Mouse (Mus musculus): Measurements from ENCODE around the gene Diexf.
A peak's percentile ranks its signal among the peaks of the same experiment; 100 is the strongest.

The Diexf gene

DNA sequence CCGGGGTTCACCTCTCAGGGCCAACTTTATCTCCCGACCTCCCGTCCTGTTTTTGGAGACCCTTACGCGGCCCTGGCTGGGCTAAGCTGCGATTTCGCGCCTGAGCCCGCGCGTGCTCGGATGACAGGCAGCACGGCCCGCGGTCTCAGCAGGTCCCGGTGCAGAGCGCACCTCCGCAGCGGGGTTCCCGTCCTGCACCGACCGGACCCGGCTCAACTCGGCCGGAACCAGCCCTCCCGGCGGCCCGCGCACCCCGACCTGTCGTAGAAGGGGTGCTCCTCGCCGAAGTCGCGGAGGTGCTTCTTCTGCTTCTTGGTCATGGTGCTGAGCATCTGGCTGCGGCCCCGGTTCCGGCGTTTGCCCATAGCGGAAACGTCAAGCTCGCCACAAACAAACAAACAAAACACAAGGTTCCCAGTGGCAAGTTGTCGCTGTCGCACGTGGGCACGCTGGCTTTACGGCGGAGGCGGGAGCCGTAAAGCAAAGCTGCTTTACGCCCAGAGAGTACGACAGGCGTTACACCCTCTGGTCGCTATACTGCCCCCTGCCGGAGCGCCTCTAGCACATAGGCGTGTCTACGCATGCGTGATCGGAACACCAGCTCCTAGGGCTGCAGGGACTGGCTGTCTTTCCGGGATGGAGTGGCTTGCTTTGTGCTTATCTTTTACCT is at the start of gene Diexf:
Gene Diexf, minus strand, starts transcription at position 487 of the 670 bp plus-strand sequence.
- DNase-seq, result peak; percentile 97 to 98

DNA sequence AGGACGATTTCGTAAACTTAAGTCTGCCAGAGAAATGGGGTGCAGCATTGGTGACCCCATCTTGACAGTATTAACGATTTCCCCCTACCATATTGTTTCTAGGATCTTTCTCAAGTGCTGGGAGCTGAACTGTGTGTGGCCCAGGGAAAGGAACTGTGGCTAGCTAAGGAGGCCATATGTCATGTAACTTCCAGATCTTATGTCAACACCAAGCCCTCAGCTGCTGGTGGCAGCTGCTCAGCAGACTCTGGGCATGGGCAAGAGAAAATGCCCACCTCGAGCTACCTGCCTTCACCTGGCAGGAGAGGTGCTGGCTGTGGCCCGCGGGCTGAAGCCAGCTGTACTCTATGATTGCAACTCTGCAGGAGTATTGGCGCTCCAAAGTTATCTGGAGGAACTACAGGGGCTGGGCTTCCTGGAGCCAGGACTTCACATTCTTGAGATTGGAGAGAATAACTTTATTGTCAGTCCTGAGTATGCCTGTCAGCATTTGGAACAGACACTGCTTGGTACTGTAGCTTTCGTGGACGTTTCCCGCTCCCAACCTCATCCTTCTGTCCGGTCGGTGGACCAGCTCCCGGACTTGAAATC is 44.2 kb upstream of the Diexf start:
- DNase-seq, result no peak

DNA sequence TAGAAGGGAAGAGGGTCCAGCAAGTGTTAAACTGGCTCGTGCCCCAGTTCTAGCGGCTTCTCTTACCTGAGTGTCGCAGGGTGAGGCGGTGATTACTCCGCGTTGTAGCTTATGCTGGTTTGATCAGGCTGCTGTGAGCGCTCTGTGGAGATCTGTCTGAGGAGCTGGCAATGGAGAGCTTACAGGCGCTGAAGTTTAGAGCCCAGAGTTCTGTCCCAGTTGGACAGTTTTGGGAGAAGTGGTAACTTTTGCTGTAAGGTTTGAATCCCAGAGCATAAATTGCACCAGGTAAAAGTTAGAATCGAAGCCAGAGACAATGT is 43.7 kb upstream of the Diexf start:
- no peak for DNase-seq

DNA sequence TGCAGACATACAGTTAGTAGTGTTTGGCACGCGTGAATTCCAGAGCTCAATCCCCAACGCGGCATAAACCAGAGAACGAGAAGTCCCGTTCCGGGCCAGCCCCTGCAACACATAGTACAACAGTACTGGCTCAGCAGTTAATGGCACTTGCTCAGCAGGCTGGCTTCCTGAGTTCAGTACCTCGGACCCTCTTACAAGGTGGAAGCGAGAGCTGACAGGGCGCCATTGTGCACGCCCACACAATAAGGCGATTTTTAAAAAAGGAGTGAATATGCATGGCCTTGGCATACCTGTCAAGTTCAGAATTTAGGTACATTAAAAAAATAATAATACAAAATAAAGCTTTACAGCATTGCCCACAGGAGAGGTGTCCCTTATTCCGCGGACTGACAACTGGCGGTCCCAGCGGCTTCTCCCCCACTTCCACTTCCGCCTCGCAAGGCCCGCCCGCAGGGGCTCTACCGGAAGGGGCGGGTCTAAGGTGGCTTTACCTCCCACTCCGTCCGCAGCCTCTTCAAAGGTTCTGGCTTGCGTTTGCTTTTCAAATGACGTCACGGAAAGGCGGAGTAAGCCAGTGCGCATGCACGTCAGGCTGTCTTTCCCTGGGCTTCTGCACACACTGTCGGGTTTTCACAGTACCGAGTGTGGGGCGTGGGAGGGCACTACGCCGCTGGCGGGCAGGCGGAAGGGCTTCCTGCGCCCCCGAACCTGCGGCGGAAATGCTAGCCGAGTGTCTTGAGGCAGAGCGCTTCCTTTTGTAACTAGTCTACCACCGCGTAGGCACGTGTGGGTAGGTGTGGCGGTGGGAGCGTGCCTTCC is 43.1 kb upstream of the Diexf start:
- DNase-seq, result peak; percentile 97

DNA sequence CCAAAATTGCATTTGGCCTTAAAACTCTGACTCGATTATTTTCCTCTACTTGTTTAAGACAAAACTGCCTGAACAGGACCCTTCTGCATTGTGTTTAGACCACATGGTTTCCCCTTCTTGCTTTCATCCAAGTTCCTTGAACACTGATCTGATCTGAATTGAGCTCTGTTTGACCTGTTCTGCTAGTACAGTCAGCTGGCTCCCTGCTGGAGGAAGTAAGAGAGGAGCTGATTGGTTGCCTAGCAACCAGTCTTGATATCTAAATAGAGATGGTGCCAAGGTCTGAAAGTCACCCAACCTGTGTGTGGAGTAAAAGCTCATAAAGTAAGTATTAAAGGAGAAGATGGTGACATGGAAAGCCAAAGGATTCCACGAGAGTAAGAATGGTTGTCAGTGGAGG is 39.8 kb upstream of the Diexf start:
- peak; percentile 9 to 52 for DNase-seq

DNA sequence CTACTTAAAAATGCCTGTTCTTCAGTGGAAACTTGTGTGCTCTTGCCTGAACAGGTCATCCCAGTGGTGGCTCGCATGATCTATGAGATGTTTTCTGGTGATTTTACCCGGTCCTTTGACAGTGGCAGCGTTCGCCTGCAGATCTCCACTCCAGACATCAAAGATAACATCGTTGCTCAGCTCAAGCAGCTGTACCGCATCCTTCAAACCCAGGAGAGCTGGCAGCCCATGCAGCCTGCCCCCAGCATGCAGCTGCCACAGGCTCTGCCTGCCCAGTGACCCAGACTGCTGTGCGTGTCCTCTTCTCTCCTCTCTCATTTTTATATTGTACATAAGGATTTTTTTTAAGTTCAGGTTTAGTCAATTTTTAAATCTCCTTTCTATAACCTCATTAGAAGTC is 39.2 kb upstream of the Diexf start:
- DNase-seq, result no peak

DNA sequence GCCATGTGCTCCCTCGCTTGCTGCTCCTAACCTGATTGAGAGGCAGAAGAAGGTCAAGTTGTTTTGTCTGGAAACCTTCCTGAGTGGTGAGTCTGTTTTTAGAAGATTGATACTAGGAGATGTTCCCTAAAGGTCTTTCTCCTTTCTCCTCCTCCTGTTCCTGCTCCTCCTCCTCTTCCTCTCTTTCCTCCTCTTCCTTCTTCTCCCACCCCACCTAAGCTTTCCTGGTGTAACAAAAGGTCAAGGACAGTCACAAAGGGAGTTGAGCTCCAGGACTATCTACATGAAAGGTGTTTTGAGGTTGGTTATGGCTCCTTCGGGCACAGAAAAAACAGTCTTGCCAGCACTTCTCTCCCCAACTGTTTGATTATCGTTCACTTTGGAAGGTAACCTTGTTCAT is 37.7 kb upstream of the Diexf start, which contains the start of gene A130010J15Rik:
Gene A130010J15Rik, plus strand, starts transcription at position 301 of the 400 bp plus-strand sequence.
- DNase-seq, result no peak

DNA sequence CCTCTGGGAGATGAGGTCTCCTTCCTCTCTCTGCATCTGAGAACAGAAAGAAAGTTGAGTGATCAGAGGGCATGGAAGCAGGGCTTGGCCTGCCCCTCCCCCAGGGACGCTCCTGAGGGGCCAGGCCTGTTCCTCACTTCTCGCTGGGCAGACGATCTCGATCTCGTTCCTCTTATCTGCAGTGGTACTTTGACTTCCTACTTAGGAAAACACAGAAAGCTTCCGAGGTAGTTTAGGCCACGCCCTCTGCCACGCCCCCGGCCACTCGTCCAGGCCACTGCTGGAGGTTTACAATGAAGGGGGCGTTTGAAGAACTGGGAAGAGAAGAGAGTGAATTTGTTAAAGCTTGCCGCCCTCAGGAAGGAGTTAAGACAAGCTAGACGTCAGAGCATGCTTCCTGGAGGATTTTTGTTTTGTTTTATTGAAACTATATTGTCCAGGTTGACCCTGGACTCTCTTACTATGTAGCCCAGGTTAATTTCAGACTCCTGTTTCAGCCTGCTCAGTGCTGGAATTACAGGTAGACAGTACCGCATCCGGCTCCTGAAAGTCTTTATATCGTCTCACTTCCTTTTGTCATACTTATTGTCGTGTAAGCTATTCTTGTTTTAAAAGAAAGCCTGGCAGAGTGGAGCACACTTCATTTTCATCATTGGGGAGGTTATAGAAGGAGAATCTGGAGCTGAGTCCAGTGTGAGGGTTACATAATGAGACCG is 30.4 kb upstream of the Diexf start:
- DNase-seq, result peak; percentile 57 to 62

DNA sequence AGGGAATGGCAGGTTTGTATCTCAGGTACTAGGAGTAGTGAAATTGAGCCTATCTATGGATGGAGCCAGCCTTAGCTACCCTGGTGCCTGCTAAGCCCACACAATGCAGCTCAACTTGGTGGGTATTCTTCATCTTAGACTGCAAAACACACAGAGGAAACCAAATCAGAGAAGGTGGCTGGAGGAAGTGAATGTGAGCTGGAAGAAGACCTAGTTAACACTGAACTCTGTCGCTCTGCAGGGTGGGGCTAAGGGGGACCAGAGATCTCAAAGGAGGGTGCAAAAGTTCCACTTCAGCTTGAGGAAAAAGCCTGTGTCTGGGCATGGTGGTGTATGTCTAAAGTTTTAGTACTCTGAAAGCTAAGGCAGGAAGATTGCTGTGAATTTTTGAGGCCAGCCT is 29.5 kb upstream of the Diexf start:
- DNase-seq, result no peak

DNA sequence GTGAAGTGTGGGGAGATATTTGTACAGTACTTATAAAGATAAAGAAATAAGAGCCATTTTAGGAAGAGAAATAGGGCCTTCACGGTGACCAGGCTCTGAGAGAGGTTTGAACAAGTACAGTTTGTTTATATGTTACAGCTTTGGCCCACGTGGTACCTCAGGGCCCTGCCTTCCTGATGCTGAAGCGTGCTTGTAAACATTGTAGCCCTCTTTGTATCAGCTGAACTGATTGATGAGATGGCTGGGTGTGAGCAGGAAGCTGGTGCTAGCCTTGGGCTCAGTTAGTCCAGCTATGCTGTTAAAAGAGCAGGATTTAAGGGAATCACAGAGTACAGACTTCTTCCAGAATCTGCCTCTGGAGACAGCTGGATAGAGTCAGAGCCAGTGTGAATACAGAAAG is 29.1 kb upstream of the Diexf start:
- DNase-seq, result no peak

DNA sequence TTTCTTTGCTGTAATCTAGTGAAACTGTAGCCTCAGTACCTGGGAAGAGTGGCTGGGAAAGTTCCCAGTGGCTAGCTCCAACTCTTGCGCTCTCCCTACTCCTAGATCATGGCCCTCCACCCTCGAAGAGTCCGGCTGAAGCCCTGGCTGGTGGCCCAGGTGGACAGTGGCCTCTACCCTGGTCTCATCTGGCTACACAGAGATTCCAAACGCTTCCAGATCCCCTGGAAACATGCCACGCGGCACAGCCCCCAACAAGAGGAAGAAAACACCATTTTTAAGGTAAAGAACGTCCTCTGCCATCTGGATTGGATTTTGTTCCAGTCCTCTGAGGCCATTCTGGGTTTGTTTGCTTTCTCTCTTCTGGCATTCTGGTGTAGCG is 27.0 kb upstream of the Diexf start:
- DNase-seq, result peak; percentile 23 to 54

DNA sequence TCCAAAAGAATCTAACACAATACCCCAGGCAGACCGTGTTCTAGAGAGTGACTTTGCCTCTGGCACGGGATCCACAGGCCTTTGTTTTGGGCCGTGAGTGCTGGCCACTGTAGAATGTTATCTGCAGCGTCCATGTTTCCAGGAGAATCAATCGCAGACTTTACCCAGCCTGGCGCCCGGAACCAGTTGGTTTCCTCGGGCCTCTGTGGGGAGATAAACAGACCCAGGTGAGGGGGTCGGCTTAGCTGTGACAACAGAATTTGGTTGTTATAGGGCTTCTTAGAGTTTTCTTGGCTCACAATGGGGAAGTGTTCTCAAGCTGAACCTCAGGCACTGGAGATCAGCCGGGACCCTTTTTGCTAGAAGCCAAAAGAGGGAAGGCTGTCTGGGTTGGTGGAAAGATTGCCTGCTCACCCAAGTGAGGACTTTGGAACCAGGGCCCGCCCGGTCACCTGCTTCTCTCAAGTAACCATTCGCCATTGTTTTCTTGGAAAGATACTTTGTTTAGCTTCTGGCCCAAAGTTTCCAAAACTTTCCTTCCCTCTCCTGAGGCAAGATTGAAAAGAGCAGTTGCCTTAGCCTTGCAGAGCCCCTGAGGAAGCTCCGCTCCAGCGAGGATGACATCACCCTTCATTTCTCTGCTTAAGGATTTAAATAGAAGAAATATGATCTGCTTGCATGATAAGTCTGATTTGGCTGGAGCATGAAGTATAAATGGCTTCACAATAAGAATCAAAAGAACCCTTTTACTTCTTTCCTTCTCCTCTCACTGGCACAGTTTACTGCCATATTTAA is 26.4 kb upstream of the Diexf start:
- peak; percentile 58 to 70 for DNase-seq

DNA sequence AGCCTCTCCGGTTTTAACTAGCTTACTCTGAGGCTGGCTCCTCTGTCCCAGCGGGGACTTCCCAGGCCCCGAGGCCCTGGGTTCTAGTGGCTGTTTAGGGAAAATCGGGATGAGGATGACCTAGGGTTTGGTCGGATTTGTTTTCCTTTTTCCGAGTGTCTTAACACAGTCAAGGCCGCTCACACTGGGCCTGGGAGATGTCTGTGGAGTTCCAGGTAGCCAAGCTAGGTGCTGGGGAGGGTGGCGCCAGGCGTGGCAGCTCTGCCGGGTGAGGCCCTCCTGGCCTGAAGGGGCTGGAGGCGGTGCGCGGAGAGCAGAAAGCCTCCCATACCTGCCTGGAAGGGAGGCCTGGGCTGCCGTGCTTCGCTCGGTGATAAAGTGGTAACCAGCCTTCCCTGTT is 23.5 kb upstream of the Diexf start:
- DNase-seq, result peak in 1 of 2 experiments; percentile 58

DNA sequence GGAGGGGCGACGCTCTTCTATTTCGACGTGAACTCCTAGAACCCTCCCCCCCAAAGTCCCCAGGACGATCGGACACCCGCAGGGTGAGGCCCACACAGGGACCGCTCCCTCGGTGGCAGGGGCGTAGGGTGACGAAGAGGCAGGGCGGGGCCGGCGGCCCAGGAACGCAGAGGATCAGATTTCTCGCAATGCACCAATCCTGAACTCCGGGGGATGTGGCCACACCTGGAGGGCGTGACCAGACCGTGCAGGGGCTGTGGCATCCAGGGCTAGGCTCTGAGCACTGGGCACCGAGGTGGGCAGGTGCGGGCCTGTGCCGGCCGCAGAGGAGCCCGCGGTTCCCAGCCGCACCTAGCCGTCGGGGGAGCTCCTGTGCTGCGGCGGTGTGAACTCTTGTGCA is 22.8 kb upstream of the Diexf start, which contains the start of gene Irf6:
Gene Irf6, plus strand, starts transcription at position 240 of the 400 bp plus-strand sequence.
- DNase-seq, result peak; percentile 87 to 96

DNA sequence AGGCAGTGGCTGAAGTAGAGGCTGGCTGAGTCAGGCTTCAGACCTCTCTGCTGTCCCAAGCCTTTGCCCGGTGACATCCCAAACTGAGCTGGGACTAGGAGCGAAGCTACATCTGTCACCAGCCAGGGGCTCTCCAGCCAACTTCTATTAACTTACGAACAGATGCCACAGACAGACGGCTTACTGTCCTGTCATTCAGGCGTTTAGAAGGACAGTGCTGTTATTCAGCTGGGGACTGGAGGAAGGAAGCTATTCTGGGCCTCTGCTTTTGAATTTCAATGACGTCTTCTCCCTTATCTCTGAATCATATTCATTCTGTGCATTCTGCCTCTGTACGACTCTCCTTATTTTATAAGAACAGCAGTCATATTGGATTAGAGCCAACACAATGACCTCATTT is 21.1 kb upstream of the Diexf start:
- no peak for DNase-seq

DNA sequence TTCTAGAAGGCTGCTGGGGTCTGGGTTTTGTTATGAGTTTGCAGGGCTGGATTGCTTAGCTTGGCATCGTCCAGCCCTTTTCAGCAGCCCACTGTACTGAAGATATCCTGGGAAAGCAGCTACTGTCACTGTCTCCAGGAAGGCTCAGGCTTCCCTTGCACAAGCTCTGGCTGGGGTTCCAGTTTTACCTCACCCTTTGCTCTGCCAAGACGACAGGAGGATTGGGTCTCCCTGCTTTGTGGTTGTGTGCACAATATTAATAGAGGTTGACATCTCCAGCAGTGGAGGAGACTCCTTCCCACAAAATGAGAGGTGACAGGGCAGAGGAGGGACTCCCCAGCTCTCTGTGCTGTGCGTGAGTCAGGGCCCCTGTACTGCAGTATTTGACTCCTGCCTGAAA is 19.2 kb upstream of the Diexf start:
- DNase-seq, result no peak

DNA sequence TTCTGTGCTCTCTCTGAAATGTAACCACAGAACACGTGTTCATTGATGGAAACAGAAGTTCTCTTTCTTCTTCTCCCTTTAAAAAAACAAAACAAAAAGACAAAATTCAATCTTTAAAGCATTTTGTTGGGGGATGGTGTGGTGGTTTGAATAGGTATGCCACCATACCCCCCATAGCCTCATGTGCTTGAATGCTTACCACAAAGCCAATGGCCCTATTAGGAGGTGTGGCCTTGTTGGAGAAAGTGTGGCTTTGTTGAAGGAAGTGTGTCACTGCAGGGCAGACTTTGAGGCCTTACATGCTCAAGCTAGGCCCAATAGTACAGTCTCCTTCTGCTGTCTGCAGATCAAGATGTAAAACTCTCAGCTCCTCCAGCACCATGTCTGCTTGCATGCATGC is 16.3 kb upstream of the Diexf start:
- no peak for DNase-seq

DNA sequence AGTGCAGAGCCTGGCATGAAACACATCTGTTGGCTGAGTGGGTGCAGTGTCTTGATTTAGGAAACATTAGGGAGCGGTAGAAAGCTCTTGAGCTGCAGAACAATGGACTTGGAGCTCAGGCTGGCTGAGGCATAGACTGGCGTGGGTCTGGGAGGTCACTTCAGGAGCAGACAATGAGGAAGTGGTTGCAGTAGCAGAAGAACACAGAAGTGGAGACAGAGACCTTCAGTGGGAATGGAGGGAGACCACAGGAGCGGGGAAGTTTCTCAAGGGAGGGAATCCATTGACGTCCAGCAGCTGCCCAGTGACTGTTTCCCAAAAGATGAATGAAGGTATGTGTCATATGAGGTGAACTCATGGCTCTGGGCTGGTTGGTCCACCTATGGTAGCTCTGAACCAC is 15.0 kb upstream of the Diexf start:
- no peak for DNase-seq

DNA sequence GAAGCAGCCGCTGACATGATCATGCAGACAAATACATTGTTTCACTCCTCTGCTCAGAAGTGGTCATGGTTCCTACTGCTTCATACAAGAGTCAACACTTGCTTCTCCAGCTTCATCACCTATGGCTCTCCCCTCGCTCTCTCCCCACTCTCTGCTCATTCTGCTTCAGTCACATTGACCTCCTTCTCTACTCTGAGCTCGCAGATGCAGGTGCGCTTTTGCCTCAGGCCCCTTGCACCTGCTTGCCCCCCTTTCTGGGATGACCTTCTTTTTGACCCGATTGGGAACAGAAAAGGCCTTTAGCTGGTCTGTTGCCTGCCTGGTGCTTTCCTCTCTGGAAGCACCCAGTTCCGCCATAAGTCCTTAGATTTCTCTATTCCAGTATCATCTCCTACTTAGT is 14.4 kb upstream of the Diexf start:
- no peak for DNase-seq

DNA sequence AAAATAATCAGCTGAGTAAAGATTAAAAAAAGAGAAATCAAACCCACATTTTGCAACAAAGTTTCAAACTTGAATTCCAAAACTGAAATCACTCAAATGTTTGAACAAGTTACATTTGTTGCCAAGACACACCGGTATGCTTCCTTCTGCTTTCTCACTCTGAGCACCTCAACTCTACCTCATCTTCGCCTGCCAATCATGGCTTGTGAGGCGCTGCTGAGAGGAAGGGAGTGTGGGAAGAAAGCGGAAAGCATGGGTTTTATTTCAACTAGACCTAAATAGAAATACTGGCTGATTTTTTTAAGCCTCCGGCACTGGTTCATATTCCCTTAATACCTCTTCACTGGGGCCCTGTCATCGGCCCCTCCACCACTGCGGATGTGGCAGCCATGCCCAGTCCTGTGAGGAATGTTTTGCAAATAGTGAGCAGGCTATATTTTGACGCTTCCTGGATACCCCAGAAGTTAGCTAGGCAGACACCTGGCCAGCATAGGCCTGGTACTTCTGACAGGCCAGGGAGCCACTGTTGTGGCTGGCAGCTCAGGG is 12.5 kb upstream of the Diexf start:
- DNase-seq, result no peak

DNA sequence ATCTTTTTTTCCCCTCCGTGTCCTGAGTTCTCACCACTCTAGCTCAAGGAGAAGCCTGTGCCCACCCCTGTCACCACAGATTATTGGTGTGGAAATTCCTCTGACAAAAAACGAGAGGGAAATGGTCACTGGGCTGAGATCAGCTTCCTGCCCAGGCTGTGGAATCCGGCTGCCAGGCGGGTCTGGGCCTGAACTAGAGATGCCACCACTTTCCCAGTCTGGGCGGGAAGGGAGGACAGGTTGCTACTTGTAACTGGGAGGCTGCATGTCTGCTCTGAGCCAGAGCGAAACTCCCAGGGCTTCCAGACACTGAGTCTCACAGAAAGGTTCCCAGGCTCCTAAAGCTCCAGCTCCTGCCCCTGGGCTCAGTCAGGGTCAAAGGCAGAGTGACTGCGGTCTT is 11.0 kb upstream of the Diexf start:
- DNase-seq, result no peak

DNA sequence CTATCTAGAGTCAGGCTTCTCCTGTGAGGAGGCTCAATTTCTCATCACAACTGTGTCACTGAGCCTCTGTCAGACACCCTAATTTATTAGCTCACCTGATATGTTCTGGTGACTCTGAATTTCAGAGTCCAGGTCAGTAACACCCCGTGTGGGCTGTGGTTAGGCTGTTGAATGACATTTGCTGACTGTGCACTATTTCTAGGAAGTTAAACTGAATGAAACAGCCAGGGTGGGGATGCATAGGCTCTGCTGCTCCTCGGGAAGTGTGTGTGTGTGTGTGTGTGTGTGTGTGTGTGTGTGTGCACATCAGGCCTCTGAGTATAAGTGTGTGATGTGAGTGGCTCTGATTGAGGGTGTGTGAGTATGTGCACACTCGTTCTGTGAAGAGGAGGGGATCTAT is 8.6 kb upstream of the Diexf start:
- DNase-seq, result no peak
